ENCODE assay signal across 1 mouse cellular context in genomic region chr9:37563805-37564204, GRCm38 (mm10).
A peak's percentile ranks its signal among the peaks of the same experiment; 100 is the strongest.
TF ChIP-seq lines count a peak whose summit lies in the region.

No protein-coding gene starts in this region.

TF ChIP-seq in MEL, 35 proteins besides CTCF, POLR2A, EP300 and RAD21:
- peak; percentile 70 for TF ChIP-seq GATA1 (IDR thresholded peaks at IDR 0.05; ENCODE audit: low read depth, low read length)
- TF ChIP-seq KAT2A (conservative IDR thresholded peaks at IDR 0.05; ENCODE audit: low read depth, low read length) = no peak
- peak; percentile 68 for TF ChIP-seq TCF12 (IDR thresholded peaks at IDR 0.05; ENCODE audit: low read depth, low read length)
- TF ChIP-seq TAL1 (IDR thresholded peaks at IDR 0.05; ENCODE audit: low read length) = peak; percentile 72
